Mouse (Mus musculus): ENCODE results near the gene Fam178b.

The Fam178b gene

DNA sequence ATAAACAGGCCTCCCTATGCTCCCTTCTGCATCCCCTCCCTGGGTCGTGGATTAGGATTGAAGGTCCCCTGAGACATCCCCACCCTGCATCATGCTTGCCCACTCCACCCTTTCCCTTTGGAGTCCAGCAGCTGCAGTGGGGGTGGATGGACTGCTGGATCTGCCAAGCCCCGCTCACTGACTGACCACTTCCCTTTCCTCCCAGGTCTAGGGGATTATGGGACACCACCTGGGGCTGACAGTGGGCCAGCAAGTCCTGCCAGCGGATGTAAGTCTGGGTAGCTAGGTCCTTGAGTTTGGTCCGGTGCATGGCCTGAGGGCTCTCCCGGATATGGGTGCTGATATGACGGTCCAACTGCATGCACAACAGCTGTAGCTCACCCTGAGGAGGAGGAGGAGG is 118.9 kb downstream of the Fam178b start:
- no peak for DNase-seq (ENCODE audit: low spot score)

DNA sequence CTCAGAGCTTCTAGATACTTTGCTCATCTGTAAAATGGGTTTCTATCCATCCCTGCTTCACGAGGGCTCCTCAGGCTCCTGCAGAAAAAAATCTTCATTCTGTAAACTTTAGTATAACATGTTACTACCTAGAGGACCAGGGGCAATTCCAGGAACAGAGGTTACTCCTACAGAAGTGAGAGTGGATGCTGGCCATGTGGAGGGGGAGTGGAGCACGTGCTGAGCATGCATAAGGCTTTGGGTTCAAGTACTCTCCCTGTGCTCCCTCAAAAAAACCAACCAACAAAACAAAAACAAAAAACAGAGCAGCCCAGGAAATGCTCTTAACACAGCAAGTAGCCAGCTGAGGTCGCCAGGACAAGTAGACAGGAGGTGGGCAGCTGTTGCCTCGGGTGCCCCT is 119.4 kb downstream of the Fam178b start:
- no peak for DNase-seq (ENCODE audit: low spot score)

DNA sequence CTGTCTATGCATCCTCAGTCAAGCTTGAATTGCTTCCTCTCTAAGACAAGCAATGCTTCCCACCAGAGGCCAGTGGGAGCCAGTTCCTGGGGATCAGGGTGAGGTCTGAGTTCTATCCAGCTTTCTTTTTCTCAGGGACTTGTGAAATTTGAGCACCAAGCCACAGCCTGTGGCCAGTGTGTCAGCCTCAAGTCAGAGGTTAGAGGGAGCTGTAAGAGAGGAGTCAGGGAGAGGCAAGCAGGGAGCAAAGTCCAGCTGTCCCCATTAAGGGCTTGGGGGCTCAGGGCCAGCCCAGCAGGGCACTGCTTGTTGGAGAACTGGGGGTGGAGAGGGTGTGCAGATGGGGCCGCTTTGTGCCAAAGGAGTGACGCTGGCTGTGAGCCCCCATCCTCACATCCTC is 119.8 kb downstream of the Fam178b start:
- no peak for DNase-seq (ENCODE audit: low spot score)

DNA sequence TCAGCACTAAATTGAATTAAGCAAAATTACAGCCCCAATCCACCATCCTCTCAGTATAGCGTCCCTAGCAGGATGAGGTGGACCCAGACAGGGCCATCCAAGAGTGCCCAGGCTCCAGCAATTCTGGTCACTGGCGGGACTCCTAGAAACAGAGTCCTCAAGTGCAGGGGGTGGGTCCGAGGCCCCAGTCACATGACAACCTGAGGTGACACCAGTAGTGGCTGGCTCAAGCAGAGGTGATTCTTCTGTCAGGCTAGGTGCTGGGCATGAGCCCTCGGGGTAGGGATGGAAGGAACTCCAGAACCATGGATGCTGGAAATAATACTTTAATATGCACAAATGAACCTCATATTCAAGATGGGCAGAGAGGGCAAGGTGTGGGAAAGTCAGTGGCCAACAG is 120.6 kb downstream of the Fam178b start:
- no peak for DNase-seq (ENCODE audit: low spot score)

DNA sequence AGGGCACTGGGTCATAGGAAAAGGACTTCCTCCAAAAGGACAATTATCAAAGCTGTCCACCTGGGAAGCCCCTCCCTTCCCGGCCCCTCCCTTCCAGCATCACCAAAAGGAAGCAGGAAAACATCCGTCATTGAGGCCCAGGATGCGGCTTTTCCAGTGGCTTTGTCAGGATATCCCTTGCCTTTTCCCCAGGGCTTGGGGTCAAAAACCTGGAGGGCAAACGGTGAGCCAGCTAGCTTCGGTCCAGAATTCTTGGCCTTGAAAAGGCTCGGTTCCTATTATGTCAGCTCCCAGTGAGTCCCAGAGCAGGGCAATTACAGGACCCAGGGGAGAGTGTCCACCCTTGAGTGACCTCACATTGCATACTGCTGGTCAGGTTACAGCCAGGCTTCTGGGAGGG is 122.1 kb downstream of the Fam178b start:
- DNase-seq (ENCODE audit: low spot score), result no peak

DNA sequence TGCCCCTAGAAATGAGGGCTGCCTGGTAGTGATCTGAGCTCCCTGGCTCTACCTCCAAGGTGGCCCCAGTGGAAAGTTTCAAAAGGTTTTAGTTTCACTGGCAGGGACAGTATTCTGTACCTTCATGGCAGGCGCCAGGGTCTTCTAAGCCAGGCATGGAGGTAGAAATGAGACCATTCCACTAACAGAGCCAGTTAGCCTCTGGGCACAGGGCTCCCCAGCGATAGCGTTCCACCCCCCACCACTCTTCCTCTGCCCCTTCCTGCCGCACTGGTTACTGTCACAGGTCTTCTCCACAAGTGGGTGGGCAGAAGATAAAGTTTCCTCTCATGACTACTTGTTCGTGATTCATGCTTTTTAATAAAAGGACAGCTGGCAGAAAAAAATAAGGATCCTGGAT is 123.1 kb downstream of the Fam178b start:
- DNase-seq (ENCODE audit: low spot score), result no peak

DNA sequence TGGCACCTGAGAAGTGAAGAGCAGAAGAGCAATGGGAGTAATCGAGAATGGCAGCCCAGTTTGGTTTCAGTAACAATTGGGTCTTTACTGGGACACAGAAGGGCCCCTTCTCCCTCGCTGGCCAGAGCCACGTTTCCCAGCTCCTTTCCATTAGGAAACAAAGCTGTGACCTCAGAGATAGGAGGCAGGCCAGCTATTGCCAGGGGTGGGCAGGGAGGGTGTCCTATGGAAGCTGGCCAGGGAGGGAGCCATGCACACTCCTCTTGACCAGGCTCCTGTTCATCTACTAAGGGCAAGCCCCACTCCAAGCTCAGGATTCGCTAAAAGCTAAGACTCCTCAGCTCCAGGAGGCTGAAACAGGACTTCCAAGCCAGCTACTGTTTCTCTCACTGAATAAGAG is 123.7 kb downstream of the Fam178b start:
- DNase-seq (ENCODE audit: low spot score), result no peak

DNA sequence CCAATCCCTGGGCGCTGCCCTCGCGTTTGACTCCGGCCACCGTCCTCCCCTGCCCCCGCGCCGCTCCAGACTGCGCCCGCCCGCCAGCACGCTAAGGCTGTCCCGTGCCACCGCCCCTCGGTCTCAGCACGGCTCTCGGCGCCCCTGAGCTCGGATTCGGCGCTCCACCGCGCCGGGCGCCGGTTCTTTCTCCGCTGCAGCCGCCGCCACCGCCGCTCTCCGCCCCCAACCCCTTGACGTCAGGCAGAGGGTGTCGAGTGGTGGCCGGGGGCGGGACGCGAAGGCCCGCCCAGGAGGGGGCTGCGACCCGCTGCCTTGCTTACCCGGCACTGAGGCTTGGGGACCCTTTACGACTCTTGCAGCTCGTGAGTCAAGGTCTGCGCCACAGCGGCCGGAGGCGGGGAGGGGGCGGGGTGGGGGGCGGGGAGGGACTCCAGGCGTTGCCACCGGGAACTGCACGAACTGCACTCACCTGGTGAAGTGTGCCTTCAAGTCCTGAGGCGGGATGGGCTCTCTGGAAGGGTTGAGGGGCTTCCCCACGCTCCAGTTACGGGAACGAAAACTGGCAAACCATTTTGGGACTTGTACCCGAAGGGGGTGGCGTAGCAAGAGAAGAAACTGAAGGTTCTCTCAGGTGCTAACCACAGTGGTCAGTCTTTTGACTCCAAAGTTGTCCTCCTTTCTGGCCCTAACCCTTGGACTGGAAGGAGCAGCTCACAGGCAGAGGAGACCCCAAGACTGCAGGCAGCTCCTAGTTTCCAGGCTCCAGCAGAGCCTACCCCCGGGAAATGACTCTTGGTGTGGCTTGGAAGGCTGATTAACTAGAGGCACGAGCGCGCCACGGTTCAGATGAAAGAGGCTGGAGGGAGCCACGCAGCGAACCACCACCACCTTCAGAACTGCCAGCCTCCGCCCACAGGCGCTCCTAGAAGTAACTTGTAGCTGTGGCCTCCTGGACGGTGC is 124.7 kb downstream of the Fam178b start, which contains the start of gene Sema4c:
TSS of gene Sema4c (minus strand) at position 319 of the 963 bp plus-strand sequence.
- DNase-seq (ENCODE audit: low spot score), result no peak

DNA sequence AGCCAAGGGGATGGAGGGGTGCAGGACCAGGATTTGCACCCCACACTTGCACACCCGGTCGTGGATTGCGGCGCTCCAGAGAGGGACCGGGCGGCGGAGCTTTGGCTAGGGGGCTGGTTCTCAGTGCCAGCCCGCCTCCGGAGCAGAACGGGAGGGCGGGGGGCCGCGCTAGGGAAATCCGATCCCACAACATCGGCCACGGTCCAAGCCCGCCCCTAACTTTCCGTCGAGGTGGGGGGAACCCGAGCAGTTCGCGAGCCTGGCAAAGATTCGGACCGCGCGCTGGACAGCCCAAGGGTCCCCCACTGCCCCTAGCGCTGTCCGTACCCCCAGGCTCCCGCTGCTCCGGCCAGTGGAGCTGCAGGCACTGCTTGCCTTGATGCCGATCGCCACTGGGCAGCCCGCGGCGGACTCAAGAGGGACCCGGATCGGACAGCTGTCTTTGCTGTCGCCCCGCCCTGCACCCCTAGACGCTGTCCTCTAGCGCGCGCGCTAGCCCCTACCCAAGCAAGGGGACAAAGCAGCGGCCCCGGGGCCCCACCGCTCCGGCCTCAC is 125.4 kb downstream of the Fam178b start:
- DNase-seq (ENCODE audit: low spot score), result no peak

DNA sequence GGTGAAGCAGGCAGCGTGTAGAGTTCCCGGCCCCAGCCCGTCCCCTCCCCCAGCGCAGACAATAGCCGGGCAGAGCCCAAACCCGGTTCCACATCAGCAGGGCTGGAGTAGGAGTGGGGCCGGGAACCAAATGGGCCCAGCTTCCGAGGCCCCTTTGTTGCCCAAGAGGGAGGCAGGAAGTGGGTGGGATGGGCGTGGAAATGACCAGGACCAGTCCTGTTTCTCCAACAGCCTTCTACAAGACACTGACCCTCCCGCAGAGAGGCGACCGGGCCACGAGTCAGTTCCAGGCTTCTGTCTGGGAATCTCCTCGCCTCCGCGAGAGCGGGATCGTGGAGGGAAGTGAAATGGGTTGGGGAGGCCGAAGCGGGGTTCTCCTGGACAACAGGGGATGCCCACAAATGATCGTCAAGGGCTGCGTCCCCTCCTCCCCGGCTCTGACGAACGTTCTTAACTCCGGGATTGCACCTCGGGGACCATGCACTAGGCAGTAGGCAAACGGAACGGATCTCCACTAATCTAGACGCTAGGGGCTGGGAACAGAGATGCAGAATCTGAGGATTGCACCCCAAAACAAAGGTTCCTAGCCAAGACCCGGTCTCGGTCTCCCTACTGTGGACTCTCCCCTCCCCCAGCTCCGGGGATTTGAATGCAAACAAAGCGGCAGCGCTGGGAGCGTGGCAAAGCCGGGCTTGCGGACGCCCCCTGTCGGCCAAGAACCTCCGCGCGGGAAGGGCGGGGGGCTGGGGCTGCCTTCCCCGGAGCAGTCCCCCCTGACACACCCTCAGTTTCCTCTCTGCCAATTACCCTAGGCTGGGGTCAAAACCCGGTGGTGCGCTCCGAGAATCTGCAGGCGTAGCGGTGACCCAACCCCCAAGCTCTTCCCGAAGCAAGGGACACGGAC is 126.2 kb downstream of the Fam178b start:
- DNase-seq (ENCODE audit: low spot score), result peak; percentile 77

DNA sequence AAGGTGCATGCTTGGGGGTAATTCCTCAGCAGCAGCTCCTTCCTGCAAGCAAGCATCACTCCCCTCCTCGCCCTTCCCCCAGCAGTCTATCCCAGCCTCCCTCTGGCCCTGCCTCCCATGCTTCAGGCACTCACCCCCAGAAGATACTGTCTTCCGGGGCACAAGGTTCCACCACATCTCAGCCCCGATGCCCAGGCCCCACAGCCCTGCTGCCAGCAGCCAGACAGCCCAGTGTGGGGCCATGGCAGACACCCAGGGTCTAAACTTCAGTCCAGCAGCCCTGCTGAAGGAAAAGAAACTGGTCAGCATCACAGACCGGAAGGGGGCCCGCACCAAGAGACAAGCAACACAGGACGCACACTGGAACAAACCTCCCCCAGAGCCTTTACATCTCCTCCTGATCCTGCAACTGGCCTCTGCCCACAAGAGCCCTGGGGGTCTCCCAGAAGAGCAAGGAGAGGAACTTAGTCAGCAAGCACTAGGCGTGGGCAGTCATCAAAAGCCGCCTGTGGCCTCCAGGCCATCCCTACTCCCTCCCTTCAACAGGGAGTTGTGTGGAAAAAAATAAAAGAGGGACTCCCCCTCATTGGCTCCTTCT is 127.1 kb downstream of the Fam178b start:
- no peak for DNase-seq (ENCODE audit: low spot score)

DNA sequence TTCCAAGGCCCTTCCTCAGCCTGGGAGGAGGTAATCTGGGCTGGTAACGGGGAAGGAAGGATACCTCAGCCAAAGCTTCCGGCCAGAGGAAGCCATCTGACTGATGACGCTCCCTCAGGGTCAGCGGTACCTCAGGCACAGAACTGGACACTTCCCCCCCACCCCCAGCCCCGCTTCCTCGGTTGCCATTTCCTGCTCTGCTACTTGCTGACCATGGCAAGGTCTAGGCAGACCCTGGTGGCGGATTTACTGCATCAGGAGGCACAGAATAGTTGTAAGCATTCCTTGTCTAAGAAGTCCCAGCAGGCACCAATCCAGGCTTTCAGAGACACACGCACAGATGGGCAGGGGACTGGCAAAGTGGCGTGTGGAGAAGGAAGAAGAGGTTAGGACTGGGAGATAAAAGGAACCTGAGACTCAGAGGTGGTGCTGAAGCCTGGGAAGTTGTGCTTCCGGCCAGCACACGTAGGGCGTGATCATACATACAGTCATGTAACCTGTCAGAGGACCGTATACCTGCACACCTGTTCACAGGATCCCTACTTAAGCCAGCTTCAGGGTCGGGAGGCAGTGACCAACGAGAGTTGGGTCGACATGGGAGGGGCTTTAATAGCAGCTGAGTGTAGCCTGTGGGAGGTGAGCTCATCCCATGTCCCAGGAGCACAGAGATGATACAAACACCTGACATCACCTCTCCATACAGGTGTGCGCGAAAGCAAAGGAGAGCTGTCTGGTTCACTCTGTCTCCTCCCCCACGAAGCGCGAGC is 128.2 kb downstream of the Fam178b start:
- no peak for DNase-seq (ENCODE audit: low spot score)

DNA sequence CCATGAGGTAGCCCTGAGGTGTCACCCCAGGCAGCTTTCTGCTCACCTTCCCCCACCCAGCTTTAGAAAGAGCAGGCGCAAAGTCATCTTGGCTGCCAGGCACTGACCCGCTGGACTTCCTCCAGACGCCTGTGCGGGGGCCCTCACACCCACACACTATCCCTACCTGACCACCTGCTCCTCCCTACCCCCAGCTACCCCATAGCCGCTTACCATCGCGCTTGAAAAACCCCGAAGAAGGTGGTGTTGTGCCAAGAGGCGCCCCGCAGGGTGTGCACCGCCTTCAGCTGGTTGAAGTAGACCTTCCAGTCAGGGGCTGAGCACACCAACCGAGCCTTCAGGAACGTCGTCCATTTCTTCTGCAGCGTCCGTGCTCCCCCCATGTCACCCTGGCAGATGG is 130.5 kb downstream of the Fam178b start:
- no peak for DNase-seq (ENCODE audit: low spot score)

DNA sequence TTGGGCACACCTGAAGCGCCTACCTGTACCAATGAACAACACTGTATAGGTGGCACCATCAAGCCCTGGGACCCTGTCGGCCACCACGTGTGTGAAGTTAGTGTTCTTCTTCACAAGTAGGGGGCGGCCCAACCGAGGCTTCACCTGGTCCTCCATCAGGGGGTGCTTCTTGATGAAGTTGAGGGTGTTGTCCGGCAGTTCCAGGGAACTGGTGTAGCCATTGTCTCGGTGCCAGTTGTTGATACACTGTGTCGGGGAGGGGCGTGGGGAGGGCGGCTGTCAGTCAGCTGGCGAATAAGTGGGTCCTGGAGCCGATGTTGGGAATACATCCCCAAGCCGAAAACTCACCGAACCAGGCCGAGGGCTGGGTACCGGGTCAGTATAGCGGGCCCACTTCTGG is 131.1 kb downstream of the Fam178b start:
- DNase-seq (ENCODE audit: low spot score), result no peak

DNA sequence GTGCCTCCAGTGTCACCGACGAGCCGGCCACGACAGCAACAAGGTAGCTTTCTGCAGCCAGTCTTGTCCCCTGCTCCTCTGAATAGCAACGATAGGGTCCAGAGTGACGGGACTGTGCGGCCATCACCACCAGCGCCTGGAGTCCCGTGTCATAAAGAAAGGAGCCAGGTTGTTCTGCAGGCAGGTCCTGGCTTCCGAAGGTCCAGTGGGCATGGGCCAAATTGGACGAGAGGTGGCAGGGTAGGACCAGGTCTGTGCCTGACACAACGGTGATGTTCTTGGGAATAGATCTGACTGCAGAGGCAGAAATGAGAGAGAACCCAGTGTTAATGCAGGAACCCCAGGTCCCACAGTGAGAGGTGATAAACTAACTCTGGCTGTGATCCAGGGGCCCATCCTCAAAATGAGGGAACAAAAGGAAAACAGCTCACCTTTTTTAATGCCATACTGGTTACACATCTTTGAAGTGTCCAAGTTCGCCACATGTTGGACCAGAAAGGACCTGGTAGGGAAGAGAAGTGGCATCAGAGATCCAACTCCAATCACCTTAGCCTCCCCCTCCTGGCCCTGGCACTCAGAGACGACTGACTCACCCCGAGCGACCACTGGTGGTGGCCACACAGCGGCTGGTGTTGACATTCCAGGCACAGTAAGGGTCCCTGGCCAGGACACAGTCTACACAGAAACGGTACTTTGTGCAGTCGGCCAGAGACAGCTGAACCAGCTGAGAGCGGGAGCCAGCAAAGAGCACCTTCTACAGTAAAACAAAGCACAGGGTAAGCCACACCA is 132.7 kb downstream of the Fam178b start:
- no peak for DNase-seq (ENCODE audit: low spot score)

DNA sequence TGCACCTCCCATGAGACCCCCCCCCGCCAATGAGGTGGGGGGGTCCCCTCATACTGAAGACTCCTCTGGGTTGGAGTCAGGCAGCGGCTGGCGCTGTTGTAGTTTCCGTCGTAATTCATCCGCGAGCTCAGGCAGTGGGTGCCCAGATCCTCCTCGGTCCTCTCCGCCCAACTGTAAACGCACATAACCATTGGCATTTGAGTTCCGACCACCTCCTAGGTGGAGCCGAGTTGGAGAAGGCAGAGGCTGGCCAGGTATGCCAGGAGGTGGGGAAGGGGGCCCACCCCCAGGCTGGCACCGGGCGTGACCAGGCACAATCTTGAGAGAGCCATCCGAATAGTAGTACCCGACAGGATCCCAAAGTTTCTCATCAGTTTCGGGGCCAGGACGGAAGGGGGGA is 133.5 kb downstream of the Fam178b start:
- no peak for DNase-seq (ENCODE audit: low spot score)

DNA sequence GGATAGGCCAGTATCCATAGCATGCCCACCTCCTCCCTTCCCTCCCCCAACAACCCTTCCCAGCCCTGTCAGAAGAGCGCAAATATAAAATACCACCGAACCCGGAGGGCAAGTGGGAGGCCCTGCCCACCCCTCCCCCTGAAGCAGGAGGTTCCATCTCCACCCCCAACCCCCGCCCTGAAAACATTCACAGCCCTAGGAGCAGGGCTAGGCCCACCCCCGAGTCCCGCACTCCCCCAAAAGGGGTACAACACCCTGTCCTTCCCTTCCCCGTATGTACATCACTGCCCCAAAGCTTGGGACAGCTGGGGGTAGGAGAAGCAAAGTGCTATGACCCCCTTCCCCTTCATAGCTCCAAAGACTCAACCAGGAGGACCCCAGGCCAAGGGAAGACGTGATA is 134.2 kb downstream of the Fam178b start:
- DNase-seq (ENCODE audit: low spot score), result no peak

DNA sequence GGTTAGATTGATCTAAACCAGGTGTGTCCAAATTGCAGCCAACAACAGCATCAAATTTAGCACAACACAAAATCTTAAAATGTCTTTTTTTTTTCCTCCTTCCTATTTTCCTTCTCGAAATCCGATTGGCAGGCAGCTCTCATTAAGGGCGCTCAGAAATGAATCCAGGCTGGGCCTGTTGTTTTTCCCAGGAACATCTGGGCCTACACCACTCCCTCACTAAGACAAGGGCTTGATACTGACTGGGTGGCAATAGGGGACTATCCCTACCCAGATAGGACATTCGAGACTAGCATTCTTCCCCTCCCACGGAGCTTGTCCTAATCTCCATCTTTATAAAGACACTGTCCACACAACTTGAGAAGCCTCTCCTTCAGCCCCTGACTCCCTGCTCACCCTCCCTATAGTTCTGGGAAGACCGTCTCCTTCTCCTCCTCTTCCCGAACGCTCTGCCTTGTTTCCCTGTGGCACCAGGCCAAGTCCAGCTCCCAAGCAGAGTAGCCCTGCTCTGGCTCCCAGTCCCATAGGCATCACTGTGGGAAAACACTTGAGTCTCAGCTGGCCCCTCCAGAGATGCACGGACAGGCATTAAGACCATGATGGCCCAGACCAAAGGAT is 134.9 kb downstream of the Fam178b start:
- no peak for DNase-seq (ENCODE audit: low spot score)

DNA sequence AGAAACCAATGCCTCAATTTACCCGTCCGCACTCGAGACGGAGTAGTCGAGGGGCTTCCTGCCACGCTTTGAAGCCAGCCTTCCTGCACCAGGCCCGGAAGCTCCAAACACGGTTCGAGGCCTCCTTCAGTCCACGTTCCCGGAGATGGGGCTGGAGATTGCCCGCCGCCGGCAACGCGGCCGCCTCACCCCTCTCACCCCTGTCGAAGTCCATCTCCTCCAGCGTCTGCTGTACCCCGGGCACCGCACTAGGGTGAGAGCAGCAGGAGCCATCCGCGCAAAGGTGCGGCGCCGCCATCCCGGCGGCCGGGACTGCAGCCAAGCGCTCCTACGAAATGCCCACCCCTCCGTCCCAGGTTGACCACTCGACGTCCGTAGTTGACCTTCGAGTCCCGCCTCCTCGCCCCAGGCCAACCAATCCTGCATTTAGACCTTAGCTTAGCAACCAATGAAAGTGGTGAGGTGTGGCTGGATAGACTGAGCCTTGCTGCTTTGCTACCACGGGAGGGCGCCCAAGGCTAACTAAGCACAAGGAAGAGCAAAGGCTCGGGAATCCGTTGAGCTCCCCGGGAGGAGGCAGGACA is 136.0 kb downstream of the Fam178b start, which contains the start of gene Ankrd39:
TSS of gene Ankrd39 (minus strand) at position 558 of the 584 bp plus-strand sequence.
- peak; percentile 99 for DNase-seq (ENCODE audit: low spot score)

Data from layer of hippocampus, adult 9-10 months (tissue).